Mouse (Mus musculus) G1E (cell line): Measurements from ENCODE around the gene Gm48552.

Source experiments
- CTCF ChIP-seq: IDR thresholded peaks from 2 replicates; pipeline ENCODE4 v1.5.1; 2012; ENCODE audit warnings: low read depth, low read length, inconsistent platforms, mixed read lengths
- GATA1 ChIP-seq: IDR thresholded peaks from 2 replicates; pipeline ENCODE4 v1.6.1; 2012; ENCODE audit warnings: borderline replicate concordance, low read length, inconsistent platforms, mixed read lengths
- GATA2 ChIP-seq: IDR thresholded peaks from 2 replicates; pipeline ENCODE4 v1.6.1; 2012; ENCODE audit warnings: low read depth, low read length, inconsistent platforms, borderline replicate concordance
- POLR2AphosphoS5 ChIP-seq: IDR thresholded peaks from 2 replicates; pipeline ENCODE4 v1.6.1; 2012; ENCODE audit warnings: low read depth, low read length, inconsistent platforms; ENCODE audit not compliant: insufficient replicate concordance
- TAL1 ChIP-seq: conservative IDR thresholded peaks from 2 replicates; pipeline ENCODE4 v1.6.1; 2012; ENCODE audit warnings: low read depth, low read length, inconsistent platforms, mixed read lengths

- TF ChIP-seq GATA1 (no peak), CTCF (no peak), TAL1 (no peak), POLR2AphosphoS5 (no peak), GATA2 (no peak)
Observed at GRCm38 (mm10) chr10:81384605-81384982, 4.2 kb upstream of the Gm48552 start.
